Comparison of ENCODE assay signal across 15 mouse cellular contexts in the genomic region with DNA sequence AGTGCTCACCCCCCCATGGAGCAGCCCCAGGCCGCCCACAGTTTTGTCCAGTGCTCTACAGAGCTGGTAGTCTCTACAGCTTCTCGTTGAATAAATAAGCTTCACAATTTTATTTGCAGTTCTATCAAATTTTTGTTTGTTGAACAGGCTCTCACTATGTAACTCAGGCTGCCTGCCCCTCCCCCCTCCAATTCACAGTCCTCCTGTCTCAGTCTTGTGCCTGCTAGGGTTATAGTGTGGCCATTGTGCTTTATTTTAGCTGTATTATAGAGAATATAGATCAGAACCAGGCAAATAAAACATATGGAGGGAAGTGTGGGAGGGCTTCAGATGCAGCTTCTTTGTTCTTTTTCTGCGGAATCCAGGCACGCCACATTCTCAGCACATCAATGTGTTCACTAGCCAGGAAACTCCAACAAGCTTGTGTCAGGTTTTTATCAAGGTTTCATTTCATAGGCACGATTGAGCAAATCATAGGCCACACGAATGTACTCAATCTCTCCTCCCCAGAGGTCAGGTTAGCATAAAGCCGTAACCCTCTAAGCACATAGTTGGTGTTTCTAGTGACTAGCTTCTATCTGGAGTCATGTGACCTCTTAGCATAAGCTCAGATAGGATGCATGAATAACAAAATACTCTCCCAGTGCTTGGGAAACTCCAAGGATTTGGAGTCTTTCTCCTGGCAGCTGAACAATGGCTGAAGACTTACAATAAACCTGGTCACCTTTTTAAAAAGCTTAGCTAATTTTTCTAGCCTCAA.
DNase-seq lines count a peak whose midpoint lies in the region; ATAC-seq lines count a peak whose summit lies in the region.
"Had no signal": no experiment of that assay in that cellular context is flagged by ENCODE, and none has a peak within 500 bp of the region (broad histone marks: within the 10 kb centered on the region; RNA-seq: fewer than 3 reads in every experiment).

No protein-coding gene starts in this region.

- no peak overlapping the region for H3K4me3 ChIP-seq in forebrain, embryonic 13.5 days
- H3K4me3 ChIP-seq in midbrain, embryonic 11.5 days (ENCODE audit: low read depth, low read length), result no peak overlapping the region
- H3K4me3 ChIP-seq: myocyte; stomach, embryonic 15.5 days had no signal

- ATAC-seq in forebrain, embryonic 13.5 days, result no peak
- peak; percentile 67 for ATAC-seq in midbrain, embryonic 11.5 days (ENCODE audit: low FRiP score)

- 62% methylated on average over 7 of the region's 7 CpGs for WGBS in forebrain, embryonic 13.5 days
- WGBS in midbrain, embryonic 11.5 days, result 48% methylated on average over 7 of the region's 7 CpGs

- H3K4me1 ChIP-seq in forebrain, embryonic 13.5 days, result peaks cover 11% of the 10 kb centered on the region; the same call in 1 of the 2 replicates
- H3K4me1 ChIP-seq in midbrain, embryonic 11.5 days (ENCODE audit: control insufficient read depth, insufficient read depth, low read length), result peaks cover 17% of the 10 kb centered on the region
- H3K4me1 ChIP-seq: stomach, embryonic 15.5 days had no signal

- 0 out of 2 replicates have a peak overlapping the region, but pooled peaks have one; percentile 35 for H3K27ac ChIP-seq in forebrain, embryonic 13.5 days
- peak overlapping the region; percentile 77 for H3K27ac ChIP-seq in midbrain, embryonic 11.5 days (ENCODE audit: low read depth, low read length)
- H3K27ac ChIP-seq: stomach, embryonic 15.5 days had no signal

- no peak overlapping the region for H3K4me2 ChIP-seq in forebrain, embryonic 13.5 days
- H3K4me2 ChIP-seq in midbrain, embryonic 11.5 days, result no peak overlapping the region; the same call in 1 of the 2 replicates
- H3K4me2 ChIP-seq: stomach, embryonic 15.5 days had no signal

- DNase-seq in layer of hippocampus, adult 11-12 months (ENCODE audit: low spot score), result peak; percentile 4
- DNase-seq in layer of hippocampus, adult 8-10 months (ENCODE audit: low spot score in 2 of 2), result no peak
- DNase-seq in R1 (ENCODE audit: low read depth, low spot score), result peak; percentile 39
- peak; percentile 87 for DNase-seq in midbrain, embryonic 11.5 days (ENCODE audit: low spot score, missing footprints)
- no peak for DNase-seq in lung, postnatal 36 days
- DNase-seq in heart, adult 8-10 months (ENCODE audit: low spot score), result no peak
- no peak for DNase-seq in gastrocnemius, postnatal 25 days
- DNase-seq: adrenal gland, adult 8-10 months; cerebellum, adult 8-10 months; liver; lung, adult 18-20 months; thymus, postnatal 14 days had no signal

- H3K27me3 ChIP-seq in forebrain, embryonic 13.5 days, result no peaks in the 10 kb centered on the region
- no peaks in the 10 kb centered on the region for H3K27me3 ChIP-seq in midbrain, embryonic 11.5 days (ENCODE audit: control insufficient read depth, insufficient read depth, low read length)
- H3K27me3 ChIP-seq: stomach, embryonic 15.5 days had no signal

- peaks cover 9% of the 10 kb centered on the region for H3K36me3 ChIP-seq in forebrain, embryonic 13.5 days (ENCODE audit: poor library complexity, severe bottlenecking)
- no peaks in the 10 kb centered on the region for H3K36me3 ChIP-seq in midbrain, embryonic 11.5 days (ENCODE audit: control insufficient read depth, insufficient read depth, low read length)
- H3K36me3 ChIP-seq: stomach, embryonic 15.5 days had no signal

- H3K9me3 ChIP-seq in forebrain, embryonic 13.5 days (replicated peaks), result no peaks in the 10 kb centered on the region
- no peaks in the 10 kb centered on the region for H3K9me3 ChIP-seq in midbrain, embryonic 11.5 days (ENCODE audit: control insufficient read depth, low read length)
- H3K9me3 ChIP-seq: stomach, embryonic 15.5 days had no signal

- H3K9ac ChIP-seq in forebrain, embryonic 13.5 days, result no peak overlapping the region
- peak overlapping the region; percentile 40; the same call in 1 of the 2 replicates for H3K9ac ChIP-seq in midbrain, embryonic 11.5 days (ENCODE audit: low read length)
- H3K9ac ChIP-seq: stomach, embryonic 15.5 days had no signal

Comparison
In these comparisons a context has a peak if more than half of its experiments do, and no peak if none do; other contexts are left out.
1. DNase-seq: peak in layer of hippocampus, adult 11-12 months (single experiment), R1 (single experiment) and midbrain, embryonic 11.5 days (single experiment); none in layer of hippocampus, adult 8-10 months (0 of 2), lung, postnatal 36 days (single experiment), heart, adult 8-10 months (single experiment) and gastrocnemius, postnatal 25 days (single experiment).